Mouse (Mus musculus): ENCODE measurements around the gene Acap3. TPM values are rescaled to one million over a fixed set of nuclear protein-coding genes. Genes with fewer than 3 reads are reported as not detected.

Gene Acap3
- 0.97 TPM for polyA plus RNA-seq (2014; fragmentation: Illumina TruSeq; extraction: RNeasy Lipid Tissue Mini Kit (QIAGEN cat#74804); ENCODE audit: low read depth, low replicate concordance)

DNA sequence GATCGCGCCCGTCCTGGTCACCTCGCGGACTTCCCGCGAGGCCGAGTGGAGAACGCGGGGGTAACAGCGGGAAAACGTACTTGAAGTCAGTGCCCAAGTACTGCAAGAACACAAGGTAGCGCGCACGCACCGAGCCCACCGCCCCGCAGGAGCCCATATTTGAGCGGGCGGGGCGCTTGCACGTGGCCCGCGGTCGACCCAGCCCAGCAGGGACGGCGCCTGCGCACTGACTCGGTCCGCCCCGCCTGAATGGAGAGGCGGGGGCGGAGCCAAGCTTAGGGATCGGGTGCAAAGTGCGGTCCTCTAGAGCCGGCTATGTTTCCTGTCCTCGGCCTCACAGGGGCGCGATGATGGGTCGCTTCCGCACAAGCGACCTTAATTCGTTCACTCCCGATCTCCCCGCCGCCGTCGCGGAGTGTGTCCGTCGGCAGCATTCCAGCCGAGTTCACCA lies at the start of gene Acap3, which contains the start of gene Pusl1:
Gene Acap3, plus strand, starts transcription at position 272 of the 451 bp plus-strand sequence.
Gene Pusl1, minus strand, starts transcription at position 231 of the 451 bp plus-strand sequence.

DNA sequence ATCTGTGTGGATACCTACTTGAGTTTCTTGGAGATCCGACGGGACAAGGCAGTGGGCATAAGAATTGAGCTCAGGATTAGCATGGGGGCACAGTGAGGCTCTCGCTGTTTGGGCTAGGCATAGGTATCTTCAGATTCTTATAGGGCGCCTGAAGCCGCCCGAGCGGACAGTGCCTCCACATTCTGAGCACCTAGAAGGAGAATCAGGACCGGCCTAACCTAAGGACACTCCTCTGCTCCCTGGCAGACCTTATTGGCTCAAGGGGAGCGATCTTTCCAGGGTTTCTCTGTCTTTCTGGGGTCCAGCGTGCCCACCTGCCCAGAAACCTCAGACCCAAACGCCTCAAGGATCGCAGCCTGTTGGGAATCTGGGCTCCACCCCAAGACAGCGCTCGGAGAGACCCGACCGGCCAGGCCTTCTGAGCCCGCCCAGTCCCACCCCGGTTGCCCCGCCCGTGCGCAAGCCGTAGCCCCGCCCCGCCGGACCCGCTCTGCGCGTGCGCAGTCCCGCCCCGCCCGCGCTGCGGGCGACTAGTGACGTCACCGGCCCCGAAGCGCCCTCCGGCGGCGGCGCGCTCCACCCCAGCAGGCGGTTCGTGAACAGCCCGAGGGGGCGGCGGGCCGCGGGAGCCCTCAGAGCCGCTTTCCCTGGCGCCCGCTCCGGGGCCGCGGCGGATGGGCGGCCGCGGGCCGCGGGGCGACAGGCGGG lies 44.6 kb upstream of the Acap3 start, which contains the start of gene Dvl1:
Gene Dvl1, plus strand, starts transcription at position 532 of the 708 bp plus-strand sequence.

DNA sequence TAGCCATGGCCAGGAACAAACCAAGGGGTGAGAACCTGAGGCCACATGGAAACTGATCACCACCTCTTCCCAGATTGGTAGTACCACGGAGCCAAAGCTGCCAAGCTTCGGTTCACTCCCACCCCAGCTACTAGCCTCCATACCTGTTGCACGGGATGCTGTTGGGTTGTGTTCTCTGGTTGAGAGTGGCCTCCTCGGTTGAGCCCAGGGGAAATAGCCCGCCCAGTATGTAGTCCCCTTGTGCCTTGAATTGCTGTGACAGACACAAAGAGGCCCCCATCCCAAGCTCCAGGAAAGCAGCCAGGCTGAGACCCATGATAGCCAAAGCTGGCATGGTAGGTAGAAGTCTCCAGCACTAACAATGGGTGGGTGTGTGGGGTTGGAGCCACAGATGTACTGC lies 28.6 kb upstream of the Acap3 start, which contains the start of gene Tas1r3:
Gene Tas1r3, minus strand, starts transcription at position 362 of the 400 bp plus-strand sequence.

DNA sequence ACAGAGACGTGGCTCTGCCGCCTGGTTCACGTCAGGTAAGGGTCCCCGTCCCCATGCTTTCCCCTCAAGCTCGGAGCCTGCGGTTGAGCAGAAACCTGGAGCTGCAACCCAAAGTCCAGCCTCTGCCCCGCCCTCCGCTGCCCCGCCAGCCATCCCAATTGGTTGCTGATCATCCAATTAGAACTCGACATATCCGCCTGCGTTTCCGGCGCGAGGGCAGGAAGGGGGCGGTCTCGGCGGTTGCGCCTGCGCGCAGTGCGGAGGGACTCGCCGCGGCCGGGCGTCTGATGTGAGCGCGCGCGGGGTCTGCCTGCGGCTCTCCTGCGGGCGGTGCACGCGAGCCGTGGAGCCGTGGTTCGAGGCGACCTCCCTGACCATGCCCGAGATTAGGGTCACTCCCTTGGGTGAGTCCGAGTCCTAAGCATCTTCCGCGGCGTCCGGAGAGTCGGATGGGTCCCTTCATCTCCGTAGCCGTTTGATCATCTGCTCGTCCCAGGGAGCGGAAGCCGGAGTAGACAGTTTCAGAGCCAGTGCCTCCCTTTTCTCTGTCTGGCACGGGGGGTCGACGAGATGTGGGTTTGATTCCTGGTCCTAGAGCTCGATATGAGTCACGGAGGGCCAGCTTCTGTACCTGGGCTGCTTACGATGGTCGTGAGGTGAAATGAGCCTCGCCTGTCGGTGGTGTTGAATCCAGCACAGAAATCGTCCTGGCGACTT lies 22.1 kb upstream of the Acap3 start, which contains the start of the genes Cptp and Ints11:
Gene Cptp, minus strand, starts transcription at position 124 of the 717 bp plus-strand sequence.
Gene Ints11, plus strand, starts transcription at position 230 of the 717 bp plus-strand sequence.

DNA sequence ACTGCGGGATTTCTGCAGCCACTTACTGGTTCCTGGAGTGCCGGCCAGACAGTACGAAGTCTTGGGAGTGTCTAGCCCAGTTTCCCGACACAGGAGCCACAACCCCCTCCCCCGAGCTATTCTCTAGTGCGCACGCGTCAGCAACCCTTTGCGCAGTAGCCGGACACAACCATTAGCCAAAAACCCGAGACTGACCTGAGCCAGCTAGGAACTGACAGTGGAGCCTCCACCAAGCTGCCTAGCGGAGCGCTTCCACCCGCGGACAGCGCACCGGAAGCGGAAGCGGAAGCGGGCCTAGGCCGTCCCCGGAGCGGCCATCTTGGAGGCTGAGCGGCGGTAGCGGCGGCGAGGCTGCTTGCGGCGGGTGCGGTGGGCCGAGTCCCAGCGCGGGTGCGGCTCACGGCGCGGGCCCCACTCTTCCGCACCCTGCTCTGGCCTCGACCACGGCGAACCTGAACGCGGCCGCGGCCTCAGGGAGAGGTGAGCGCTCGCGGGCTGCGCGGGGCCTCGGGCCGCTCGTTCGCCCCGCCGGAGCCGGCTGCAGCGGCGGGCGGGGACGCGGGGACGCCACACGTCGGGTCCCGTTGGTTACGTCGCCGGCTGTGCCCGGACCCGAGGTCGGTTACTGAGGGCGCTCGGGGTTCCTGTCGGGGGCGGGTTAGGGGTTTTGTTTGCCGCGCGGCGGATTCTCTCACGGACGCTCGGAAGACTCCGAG lies 52.1 kb downstream of the Acap3 start, which contains the start of gene Ube2j2:
Gene Ube2j2, plus strand, starts transcription at position 298 of the 716 bp plus-strand sequence.

Other genes starting within 250 kb of the Acap3 start
- not detected for gene Gm10563, start 246.4 kb upstream of the Acap3 start, polyA plus RNA-seq (2014; fragmentation: Illumina TruSeq; extraction: RNeasy Lipid Tissue Mini Kit (QIAGEN cat#74804); ENCODE audit: low read depth, low replicate concordance)
- gene Mmp23, start 238.4 kb upstream of the Acap3 start, polyA plus RNA-seq (2014; fragmentation: Illumina TruSeq; extraction: RNeasy Lipid Tissue Mini Kit (QIAGEN cat#74804); ENCODE audit: low read depth, low replicate concordance), result 0.61 TPM
- 0.73 TPM for gene Mib2, start 222.6 kb upstream of the Acap3 start, polyA plus RNA-seq (2014; fragmentation: Illumina TruSeq; extraction: RNeasy Lipid Tissue Mini Kit (QIAGEN cat#74804); ENCODE audit: low read depth, low replicate concordance)
- gene Fndc10, start 197.5 kb upstream of the Acap3 start, polyA plus RNA-seq (2014; fragmentation: Illumina TruSeq; extraction: RNeasy Lipid Tissue Mini Kit (QIAGEN cat#74804); ENCODE audit: low read depth, low replicate concordance), result not detected
- 74.9 TPM for gene Ssu72, start 187.0 kb upstream of the Acap3 start, polyA plus RNA-seq (2014; fragmentation: Illumina TruSeq; extraction: RNeasy Lipid Tissue Mini Kit (QIAGEN cat#74804); ENCODE audit: low read depth, low replicate concordance)
- not detected for gene Tmem240, start 157.0 kb upstream of the Acap3 start, polyA plus RNA-seq (2014; fragmentation: Illumina TruSeq; extraction: RNeasy Lipid Tissue Mini Kit (QIAGEN cat#74804); ENCODE audit: low read depth, low replicate concordance)
- gene Atad3a, start 130.7 kb upstream of the Acap3 start, polyA plus RNA-seq (2014; fragmentation: Illumina TruSeq; extraction: RNeasy Lipid Tissue Mini Kit (QIAGEN cat#74804); ENCODE audit: low read depth, low replicate concordance), result 5.9 TPM
- 3.3 TPM for gene Vwa1, start 117.1 kb upstream of the Acap3 start, polyA plus RNA-seq (2014; fragmentation: Illumina TruSeq; extraction: RNeasy Lipid Tissue Mini Kit (QIAGEN cat#74804); ENCODE audit: low read depth, low replicate concordance)
- 2.2 TPM for gene Tmem88b, start 105.9 kb upstream of the Acap3 start, polyA plus RNA-seq (2014; fragmentation: Illumina TruSeq; extraction: RNeasy Lipid Tissue Mini Kit (QIAGEN cat#74804); ENCODE audit: low read depth, low replicate concordance)
- not detected for gene Ankrd65, start 101.4 kb upstream of the Acap3 start, polyA plus RNA-seq (2014; fragmentation: Illumina TruSeq; extraction: RNeasy Lipid Tissue Mini Kit (QIAGEN cat#74804); ENCODE audit: low read depth, low replicate concordance)
- 87.6 TPM for gene Mrpl20, start 88.9 kb upstream of the Acap3 start, polyA plus RNA-seq (2014; fragmentation: Illumina TruSeq; extraction: RNeasy Lipid Tissue Mini Kit (QIAGEN cat#74804); ENCODE audit: low read depth, low replicate concordance)
- gene Ccnl2, start 79.3 kb upstream of the Acap3 start, polyA plus RNA-seq (2014; fragmentation: Illumina TruSeq; extraction: RNeasy Lipid Tissue Mini Kit (QIAGEN cat#74804); ENCODE audit: low read depth, low replicate concordance), result 37.9 TPM
- 6.3 TPM for gene Aurkaip1, start 60.5 kb upstream of the Acap3 start, polyA plus RNA-seq (2014; fragmentation: Illumina TruSeq; extraction: RNeasy Lipid Tissue Mini Kit (QIAGEN cat#74804); ENCODE audit: low read depth, low replicate concordance)
- gene Mxra8, start 52.1 kb upstream of the Acap3 start, polyA plus RNA-seq (2014; fragmentation: Illumina TruSeq; extraction: RNeasy Lipid Tissue Mini Kit (QIAGEN cat#74804); ENCODE audit: low read depth, low replicate concordance), result 43.1 TPM
- gene Dvl1, start 44.4 kb upstream of the Acap3 start, polyA plus RNA-seq (2014; fragmentation: Illumina TruSeq; extraction: RNeasy Lipid Tissue Mini Kit (QIAGEN cat#74804); ENCODE audit: low read depth, low replicate concordance), result 3.0 TPM
- not detected for gene Tas1r3, start 28.5 kb upstream of the Acap3 start, polyA plus RNA-seq (2014; fragmentation: Illumina TruSeq; extraction: RNeasy Lipid Tissue Mini Kit (QIAGEN cat#74804); ENCODE audit: low read depth, low replicate concordance)
- 6.4 TPM for gene Cptp, start 22.4 kb upstream of the Acap3 start, polyA plus RNA-seq (2014; fragmentation: Illumina TruSeq; extraction: RNeasy Lipid Tissue Mini Kit (QIAGEN cat#74804); ENCODE audit: low read depth, low replicate concordance)
- 1.9 TPM for gene Ints11, start 22.3 kb upstream of the Acap3 start, polyA plus RNA-seq (2014; fragmentation: Illumina TruSeq; extraction: RNeasy Lipid Tissue Mini Kit (QIAGEN cat#74804); ENCODE audit: low read depth, low replicate concordance)
- gene Pusl1, start within 50 bp of the Acap3 start, polyA plus RNA-seq (2014; fragmentation: Illumina TruSeq; extraction: RNeasy Lipid Tissue Mini Kit (QIAGEN cat#74804); ENCODE audit: low read depth, low replicate concordance), result 1.4 TPM
- gene Ube2j2, start 52.0 kb downstream of the Acap3 start, polyA plus RNA-seq (2014; fragmentation: Illumina TruSeq; extraction: RNeasy Lipid Tissue Mini Kit (QIAGEN cat#74804); ENCODE audit: low read depth, low replicate concordance), result 50.5 TPM
- gene C1qtnf12, start 70.5 kb downstream of the Acap3 start, polyA plus RNA-seq (2014; fragmentation: Illumina TruSeq; extraction: RNeasy Lipid Tissue Mini Kit (QIAGEN cat#74804); ENCODE audit: low read depth, low replicate concordance), result 28.0 TPM
- 5.6 TPM for gene B3galt6, start 100.8 kb downstream of the Acap3 start, polyA plus RNA-seq (2014; fragmentation: Illumina TruSeq; extraction: RNeasy Lipid Tissue Mini Kit (QIAGEN cat#74804); ENCODE audit: low read depth, low replicate concordance)
- 121 TPM for gene Sdf4, start 101.0 kb downstream of the Acap3 start, polyA plus RNA-seq (2014; fragmentation: Illumina TruSeq; extraction: RNeasy Lipid Tissue Mini Kit (QIAGEN cat#74804); ENCODE audit: low read depth, low replicate concordance)
- gene Tnfrsf4, start 122.0 kb downstream of the Acap3 start, polyA plus RNA-seq (2014; fragmentation: Illumina TruSeq; extraction: RNeasy Lipid Tissue Mini Kit (QIAGEN cat#74804); ENCODE audit: low read depth, low replicate concordance), result not detected
- not detected for gene Tnfrsf18, start 134.3 kb downstream of the Acap3 start, polyA plus RNA-seq (2014; fragmentation: Illumina TruSeq; extraction: RNeasy Lipid Tissue Mini Kit (QIAGEN cat#74804); ENCODE audit: low read depth, low replicate concordance)
- 0.61 TPM for gene Ttll10, start 167.6 kb downstream of the Acap3 start, polyA plus RNA-seq (2014; fragmentation: Illumina TruSeq; extraction: RNeasy Lipid Tissue Mini Kit (QIAGEN cat#74804); ENCODE audit: low read depth, low replicate concordance)
- gene 9430015G10Rik, start 218.2 kb downstream of the Acap3 start, polyA plus RNA-seq (2014; fragmentation: Illumina TruSeq; extraction: RNeasy Lipid Tissue Mini Kit (QIAGEN cat#74804); ENCODE audit: low read depth, low replicate concordance), result 1.5 TPM
- gene Rnf223, start 238.7 kb downstream of the Acap3 start, polyA plus RNA-seq (2014; fragmentation: Illumina TruSeq; extraction: RNeasy Lipid Tissue Mini Kit (QIAGEN cat#74804); ENCODE audit: low read depth, low replicate concordance), result not detected